Mouse (Mus musculus) T-cell, adult 2 months (primary cell): ENCODE results near the gene Lrrc61.
"Not testable (repeated sequence)": the region's sequence is repeated elsewhere in the genome, so short reads cannot be mapped to it uniquely, and the experiment has no call there.

Source experiments
- DNase-seq: peaks from one replicate; pipeline ENCODE4 v3.0.0; 2022; ENCODE audit warnings: low spot score

The Lrrc61 gene

DNA sequence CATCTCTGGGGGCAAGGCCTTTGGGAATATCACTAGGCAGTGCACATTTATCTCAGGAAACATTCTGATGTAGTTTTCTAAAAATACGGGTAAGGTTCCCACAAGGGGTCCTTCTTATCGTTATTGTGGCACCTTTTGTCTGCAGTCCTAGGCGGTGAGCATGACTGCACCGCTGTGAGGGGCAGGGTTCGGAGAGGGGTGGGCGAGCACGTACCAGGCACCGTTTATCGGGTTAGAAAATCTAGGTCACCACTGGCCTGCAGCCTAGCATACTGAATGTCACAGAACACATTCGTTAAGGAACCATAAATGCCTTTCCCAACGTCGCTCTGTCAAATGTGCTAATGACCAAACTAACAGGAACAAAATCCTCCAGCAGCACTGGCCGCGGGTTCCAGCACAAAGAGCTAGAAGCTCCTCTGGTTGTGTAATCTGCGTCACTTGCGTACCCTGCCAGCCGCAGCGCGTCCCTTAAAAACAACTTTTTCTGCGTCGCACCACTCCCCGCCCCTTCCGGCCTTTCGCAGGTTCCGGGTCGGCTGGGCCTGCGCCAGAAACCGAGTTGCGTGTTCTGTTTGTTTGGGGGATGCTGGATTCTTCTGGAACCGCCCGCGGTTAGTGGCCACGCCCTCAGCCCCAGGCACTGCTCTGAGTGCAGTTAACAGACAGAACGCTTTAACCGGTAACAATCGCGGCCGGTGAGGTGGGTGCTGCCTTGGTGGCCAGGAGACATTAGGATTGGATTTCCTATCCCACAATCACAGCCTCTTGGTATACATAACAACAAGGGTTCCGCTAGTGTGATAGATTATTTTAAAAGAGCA lies at the start of gene Lrrc61:
Gene Lrrc61, plus strand, starts transcription at position 517 of the 824 bp plus-strand sequence.
- peak; percentile 99 for DNase-seq

GRCm38 (mm10) chr6:48508087-48508486 lies 46.5 kb upstream of the Lrrc61 start:
- no peak for DNase-seq

DNA sequence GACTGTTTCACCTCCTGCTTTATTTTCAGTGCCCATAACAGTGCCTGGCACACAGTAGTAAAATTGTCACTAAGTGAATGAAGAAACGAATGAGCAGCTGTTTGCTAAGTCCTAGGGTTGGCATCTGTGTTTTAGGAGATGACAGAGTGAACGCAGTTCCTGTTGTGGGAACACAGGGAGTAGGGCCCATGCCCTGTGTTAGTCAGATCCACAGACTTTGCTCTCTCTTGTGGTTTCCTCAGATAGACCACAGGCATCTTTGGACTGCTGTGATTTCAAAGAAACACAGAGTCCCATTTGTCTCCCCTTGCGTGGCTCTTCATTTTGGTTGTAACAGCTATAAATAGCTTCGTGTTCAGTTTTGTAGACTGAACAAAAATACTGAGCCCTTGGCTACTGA lies 44.2 kb upstream of the Lrrc61 start:
- peak; percentile 46 for DNase-seq

DNA sequence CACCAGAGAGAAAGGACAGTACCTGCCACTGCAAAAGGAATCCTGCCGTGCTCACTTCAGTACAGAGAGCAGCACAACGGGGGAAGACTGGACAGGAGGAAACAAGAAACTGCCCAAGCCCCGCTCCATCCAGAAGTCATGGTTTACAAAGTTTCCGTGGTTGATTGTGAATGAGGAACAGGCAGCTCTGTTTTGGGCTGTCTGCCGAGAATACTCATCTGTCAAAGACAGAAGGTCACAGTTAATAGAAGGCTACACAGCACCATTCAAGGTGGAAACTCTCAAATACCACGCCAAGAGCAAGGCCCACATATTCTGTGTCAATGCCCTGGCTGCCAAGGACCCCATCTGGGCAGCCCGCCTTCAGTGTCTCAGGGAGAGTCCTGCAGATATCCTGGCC lies 42.7 kb upstream of the Lrrc61 start:
- no peak for DNase-seq

GRCm38 (mm10) chr6:48524882-48525281 lies 29.7 kb upstream of the Lrrc61 start:
- DNase-seq: not testable (repeated sequence)

DNA sequence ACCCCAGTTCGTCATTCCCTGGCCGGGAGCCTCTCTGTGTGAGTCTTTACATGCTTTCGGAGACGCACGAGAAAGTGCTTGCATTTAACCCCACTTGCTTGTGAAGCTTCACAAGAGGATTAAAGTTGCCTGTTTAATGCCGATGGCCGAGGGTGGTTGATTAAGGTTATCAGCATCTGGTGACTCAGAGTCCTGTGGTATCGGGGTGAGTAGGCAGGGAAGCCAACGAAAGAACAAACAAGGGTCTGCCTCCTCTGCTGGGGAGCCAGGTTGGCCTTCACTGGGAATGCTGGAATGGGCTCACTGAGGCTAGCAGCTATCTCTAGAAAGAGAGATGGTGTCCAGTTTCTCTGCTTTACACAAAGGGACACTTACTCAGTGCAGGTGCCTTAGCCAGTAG lies 26.7 kb upstream of the Lrrc61 start:
- DNase-seq: no peak

DNA sequence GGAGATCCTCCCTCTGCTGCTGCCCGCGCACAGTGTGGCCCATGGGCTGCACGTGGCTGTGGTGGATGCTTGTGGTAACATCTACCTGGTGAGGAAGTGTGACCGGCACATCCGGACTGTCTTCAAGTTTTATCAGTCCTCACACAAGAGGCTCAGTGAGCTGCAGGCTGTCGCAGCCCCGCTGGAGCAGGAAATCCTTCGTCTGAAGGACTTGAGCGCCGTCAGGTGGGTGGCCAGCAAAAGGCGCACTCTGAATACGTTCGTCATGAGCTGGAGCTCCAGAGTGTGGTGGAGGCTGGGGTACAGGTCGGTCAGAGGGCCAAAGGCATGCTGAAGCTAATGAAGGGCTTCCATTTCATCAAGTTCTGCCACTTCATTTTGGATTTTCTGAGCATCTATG lies 25.3 kb upstream of the Lrrc61 start:
- no peak for DNase-seq

DNA sequence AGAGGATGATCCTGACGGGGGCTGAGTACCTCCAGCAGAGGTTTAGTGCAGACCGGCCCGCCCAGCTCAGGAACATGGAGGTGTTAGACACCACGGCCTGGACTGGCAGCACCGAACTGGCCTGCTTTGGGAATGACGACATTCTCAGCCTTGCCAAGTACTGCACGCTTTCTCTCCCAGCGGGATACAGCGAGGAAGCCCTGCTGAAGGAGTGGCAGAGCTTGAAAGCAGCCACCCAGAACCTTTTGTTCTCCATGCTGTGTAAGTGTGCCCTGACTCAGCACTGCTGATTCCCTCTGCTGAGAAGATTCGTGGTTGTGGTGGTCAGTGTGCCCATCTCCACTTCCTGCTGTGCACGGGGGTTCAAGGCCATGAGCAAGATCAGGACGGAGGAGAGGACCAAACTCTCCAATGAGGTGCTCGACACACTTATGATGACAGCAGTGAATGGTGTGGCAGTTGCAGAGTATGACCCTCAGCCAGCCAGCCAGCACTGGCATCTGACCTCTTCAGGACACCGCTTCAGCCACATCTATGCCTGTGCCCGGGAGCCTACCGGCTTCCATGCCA lies 24.6 kb upstream of the Lrrc61 start:
- DNase-seq: no peak

DNA sequence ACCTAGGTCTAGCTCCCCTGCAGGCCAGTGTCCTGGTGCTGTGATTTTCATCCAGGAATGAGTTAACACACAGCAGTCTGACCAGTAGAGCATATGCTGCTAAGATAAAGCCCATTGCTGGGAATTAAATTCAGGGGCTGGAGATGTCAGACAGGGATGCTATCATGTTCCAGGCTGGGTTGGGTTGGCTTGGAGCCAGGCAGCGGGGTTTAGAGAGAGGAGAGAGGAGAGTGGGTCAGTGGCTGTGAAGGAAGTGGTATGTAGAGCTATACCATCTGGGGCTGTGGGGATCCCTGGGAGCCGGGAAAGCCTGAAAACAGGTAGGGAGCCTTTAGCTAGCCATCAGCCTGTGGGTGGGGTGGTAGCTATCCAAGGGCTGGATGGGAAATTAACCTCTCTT lies 23.7 kb upstream of the Lrrc61 start:
- no peak for DNase-seq

GRCm38 (mm10) chr6:48533475-48533874 lies 21.1 kb upstream of the Lrrc61 start:
- no peak for DNase-seq

- no peak for DNase-seq
These were observed 19.7 kb upstream of the Lrrc61 start for GRCm38 (mm10) chr6:48534913-48535312.

DNA sequence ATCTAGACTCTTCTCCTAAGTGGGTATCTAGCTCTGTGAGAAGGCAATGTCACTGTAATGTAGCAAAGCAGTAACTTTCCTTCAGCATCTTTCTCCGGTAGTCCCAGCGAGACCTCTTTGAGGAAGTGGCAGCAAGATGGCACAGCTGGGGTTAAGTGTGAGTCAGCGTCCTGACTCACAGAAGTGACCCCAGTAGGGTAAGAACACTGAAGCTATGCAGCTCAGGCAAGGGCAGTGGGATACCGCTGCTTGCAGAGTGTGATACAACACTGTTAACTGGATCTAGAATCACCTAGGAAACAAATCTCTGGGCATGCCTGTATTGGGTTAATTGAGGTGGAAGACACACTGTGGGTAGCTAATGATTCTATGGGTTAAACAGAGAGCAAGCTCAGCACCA lies 18.5 kb upstream of the Lrrc61 start:
- DNase-seq: no peak

DNA sequence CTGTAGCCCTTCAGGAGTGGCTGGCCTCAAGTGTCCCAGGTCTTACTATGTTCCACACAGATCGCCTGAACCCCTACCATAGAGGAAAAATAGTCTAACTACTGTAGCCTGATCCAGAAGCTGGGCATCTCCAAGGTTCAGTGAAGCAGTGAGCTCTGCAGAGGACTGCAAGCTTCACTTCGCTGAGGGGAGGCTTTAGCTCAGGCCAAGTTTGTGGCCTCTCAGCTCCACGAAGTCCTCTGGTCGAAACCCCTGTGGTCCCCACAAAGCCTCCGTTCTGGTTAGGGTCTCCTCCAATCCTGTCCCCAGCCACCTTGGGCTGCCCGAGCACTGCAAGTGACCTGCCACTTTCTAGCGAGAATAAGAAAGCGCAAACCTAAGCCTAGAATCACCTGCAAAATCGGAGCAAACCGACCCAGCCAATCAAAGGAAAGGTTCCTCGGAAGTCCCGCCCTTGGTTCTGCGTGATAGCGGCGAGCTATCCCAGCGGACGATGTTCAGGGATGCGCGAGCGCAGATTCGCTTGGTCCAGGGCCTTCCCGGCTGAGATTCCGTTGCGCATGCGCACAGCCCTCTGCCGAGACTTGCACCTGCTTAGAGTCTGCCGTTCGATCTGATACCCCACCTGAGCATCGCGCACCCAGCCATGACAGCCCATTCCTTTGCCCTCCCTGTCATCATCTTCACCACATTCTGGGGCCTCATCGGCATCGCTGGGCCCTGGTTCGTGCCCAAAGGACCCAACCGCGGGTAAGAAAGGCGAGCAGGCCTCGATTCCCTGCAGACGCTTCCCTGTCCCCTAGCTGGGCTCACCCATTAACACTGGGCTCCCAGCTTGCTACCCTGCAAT lies 17.3 kb upstream of the Lrrc61 start, which contains the start of gene Atp6v0e2:
Gene Atp6v0e2, plus strand, starts transcription at position 511 of the 850 bp plus-strand sequence.
- DNase-seq: no peak

- peak; percentile 73 for DNase-seq
These were observed 15.5 kb upstream of the Lrrc61 start for GRCm38 (mm10) chr6:48538841-48539737.

DNA sequence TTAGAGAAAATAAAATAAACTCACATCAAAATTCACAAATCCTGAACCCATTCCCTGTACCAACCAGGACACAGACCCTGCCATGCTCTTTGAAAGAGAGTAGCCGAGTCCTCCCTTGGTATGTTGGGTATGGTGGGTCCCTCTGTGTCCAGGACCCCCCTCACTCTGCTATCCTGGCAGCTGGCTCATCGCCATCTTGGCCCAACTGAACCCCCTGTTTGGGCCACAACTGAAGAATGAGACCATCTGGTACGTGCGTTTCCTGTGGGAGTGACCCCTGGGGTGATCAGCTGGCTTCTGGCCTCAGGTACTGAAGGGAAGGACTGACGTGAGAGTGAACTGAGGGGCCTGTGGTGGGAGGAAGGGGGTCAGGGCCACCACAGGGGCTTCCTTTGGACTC lies 14.7 kb upstream of the Lrrc61 start:
- DNase-seq: no peak

DNA sequence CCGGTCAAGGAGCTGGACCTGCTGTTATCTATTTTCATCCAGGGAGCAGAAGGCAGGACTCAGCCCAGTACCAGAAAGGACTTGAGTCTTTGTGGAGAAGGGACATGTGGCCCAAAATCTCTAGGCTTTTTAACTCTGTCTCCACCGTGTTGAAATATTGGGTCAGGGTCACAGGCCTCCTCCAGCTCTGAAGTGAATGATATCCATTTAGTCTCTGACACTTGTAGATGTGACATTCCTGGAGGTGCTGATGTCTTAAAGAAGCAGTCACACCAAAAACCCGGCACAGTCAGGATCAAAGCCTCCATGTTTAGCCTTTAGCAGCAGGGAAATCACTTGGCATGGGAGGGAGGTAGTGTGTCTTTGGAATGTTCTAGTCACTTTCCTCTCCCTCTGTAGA lies 13.9 kb upstream of the Lrrc61 start:
- no peak for DNase-seq

GRCm38 (mm10) chr6:48541560-48542450 lies 12.8 kb upstream of the Lrrc61 start:
- DNase-seq: no peak

DNA sequence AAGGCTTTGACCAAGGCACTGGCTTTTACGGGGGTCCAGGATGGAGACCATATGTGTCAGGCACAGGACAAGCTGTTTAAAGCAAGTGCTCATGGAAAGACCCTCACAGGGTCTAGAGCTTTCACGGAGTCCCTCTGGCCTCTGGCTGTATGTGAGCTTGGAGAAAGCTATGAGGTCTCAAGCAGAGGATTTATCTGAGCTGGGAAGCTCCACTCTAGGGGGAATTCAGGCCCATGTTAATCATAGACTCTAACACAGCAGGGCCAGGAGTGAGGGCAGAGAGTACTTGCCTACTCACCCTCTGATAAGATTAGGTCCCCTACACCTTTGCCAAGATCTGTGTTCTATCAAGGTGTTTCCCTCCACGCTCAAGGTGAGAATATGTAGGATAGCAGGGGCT lies 12.0 kb upstream of the Lrrc61 start:
- no peak for DNase-seq

DNA sequence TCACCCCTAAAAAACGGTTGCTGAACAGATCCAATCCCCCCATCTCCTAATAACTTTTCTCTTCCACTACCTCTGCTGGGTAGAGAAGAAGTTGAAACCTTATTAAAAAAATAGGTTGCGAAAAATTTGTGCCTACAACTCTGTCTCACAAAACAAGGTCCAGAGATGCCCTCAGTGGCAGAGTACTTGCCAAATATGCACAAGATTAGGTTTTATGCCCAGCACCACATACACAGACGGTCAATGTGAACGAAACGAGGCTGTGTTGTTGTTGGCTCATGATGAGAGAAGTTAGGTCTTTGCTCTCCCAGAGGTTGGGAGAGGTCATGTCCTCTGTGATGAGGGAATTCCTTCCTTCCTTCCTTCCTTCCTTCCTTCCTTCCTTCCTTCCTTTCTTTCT lies 9.3 kb upstream of the Lrrc61 start:
- no peak for DNase-seq

DNA sequence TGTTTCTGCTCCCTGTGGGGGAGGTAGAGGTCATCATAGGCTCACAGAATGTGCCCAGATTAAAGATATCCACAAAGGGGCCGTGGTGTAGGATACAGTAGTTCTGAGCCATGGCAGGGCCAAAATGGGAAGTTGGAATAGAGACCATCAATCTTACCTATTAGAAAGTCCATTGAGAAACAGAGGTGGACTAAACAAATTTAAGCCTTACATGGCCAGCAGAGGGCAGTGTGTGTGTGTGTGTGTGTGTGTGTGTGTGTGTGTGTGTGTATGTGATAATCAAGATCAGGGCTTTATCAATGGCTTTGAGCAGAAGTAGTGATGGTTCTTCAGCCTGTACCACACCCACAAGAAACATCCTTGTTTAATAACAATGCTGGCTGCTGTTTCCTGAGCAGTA lies 8.3 kb upstream of the Lrrc61 start:
- peak; percentile 43 for DNase-seq

GRCm38 (mm10) chr6:48546858-48547257 lies 7.7 kb upstream of the Lrrc61 start:
- DNase-seq: no peak
